Mouse (Mus musculus): ENCODE results near the gene Zfyve1. TPM values are rescaled to one million over a fixed set of nuclear protein-coding genes. Genes with fewer than 3 reads are reported as not detected.

Zfyve1 gene
- total RNA-seq, 2 experiments from 2014 or later = 45.9 to 48.2 TPM

- DNase-seq (ENCODE audit: low spot score in 2 of 2) = peak in 1 of 2 experiments; percentile 32
Measured at GRCm38 (mm10) chr12:83524329-83524728, 72.7 kb downstream of the Zfyve1 start.

GRCm38 (mm10) chr12:83523892-83524291 is 73.1 kb downstream of the Zfyve1 start:
- no peak for DNase-seq (ENCODE audit: low spot score in 2 of 2)

GRCm38 (mm10) chr12:83523056-83523455 is 74.0 kb downstream of the Zfyve1 start:
- no peak for DNase-seq (ENCODE audit: low spot score in 2 of 2)

- DNase-seq (ENCODE audit: low spot score in 2 of 2) = no peak
Measured at GRCm38 (mm10) chr12:83521083-83521482, 75.9 kb downstream of the Zfyve1 start.

GRCm38 (mm10) chr12:83520311-83520890 is 76.6 kb downstream of the Zfyve1 start, which contains the start of gene Dcaf4:
Gene Dcaf4, plus strand, starts transcription at chr12:83520466.
- peak; percentile 94 to 96 for DNase-seq (ENCODE audit: low spot score in 2 of 2)

GRCm38 (mm10) chr12:83517580-83517979 is 79.4 kb downstream of the Zfyve1 start:
- DNase-seq (ENCODE audit: low spot score in 2 of 2) = no peak

GRCm38 (mm10) chr12:83514216-83514615 is 82.8 kb downstream of the Zfyve1 start:
- no peak for DNase-seq (ENCODE audit: low spot score in 2 of 2)

GRCm38 (mm10) chr12:83513185-83513584 is 83.8 kb downstream of the Zfyve1 start:
- DNase-seq (ENCODE audit: low spot score in 2 of 2) = no peak

- peak in 1 of 2 experiments; percentile 32 for DNase-seq (ENCODE audit: low spot score in 2 of 2)
Measured at GRCm38 (mm10) chr12:83512783-83513182, 84.2 kb downstream of the Zfyve1 start.

- DNase-seq (ENCODE audit: low spot score in 2 of 2) = no peak
Measured at GRCm38 (mm10) chr12:83510586-83510985, 86.4 kb downstream of the Zfyve1 start.

GRCm38 (mm10) chr12:83506543-83506942 is 90.5 kb downstream of the Zfyve1 start:
- DNase-seq (ENCODE audit: low spot score in 2 of 2) = no peak

- peak in 1 of 2 experiments; percentile 87 for DNase-seq (ENCODE audit: low spot score in 2 of 2)
Measured at GRCm38 (mm10) chr12:83502190-83502589, 94.8 kb downstream of the Zfyve1 start.

- no peak for DNase-seq (ENCODE audit: low spot score in 2 of 2)
Measured at GRCm38 (mm10) chr12:83499256-83499655, 97.8 kb downstream of the Zfyve1 start.

- no peak for DNase-seq (ENCODE audit: low spot score in 2 of 2)
Measured at GRCm38 (mm10) chr12:83497959-83498358, 99.1 kb downstream of the Zfyve1 start.

GRCm38 (mm10) chr12:83496736-83497135 is 100.3 kb downstream of the Zfyve1 start:
- DNase-seq (ENCODE audit: low spot score in 2 of 2) = no peak

Other genes starting within 250 kb of the Zfyve1 start
- 10 to 100 TPM; 21.3 to 22.9 TPM for gene Dpf3, start 109.5 kb downstream of the Zfyve1 start, total RNA-seq (2021)
- 10 to 100 TPM; 26.3 to 28.4 TPM for gene Dcaf4, start 76.8 kb downstream of the Zfyve1 start, total RNA-seq (2021)
- 100 to 1,000 TPM in 1 of 2 experiments, 10 to 100 TPM in 1; 92.2 to 103 TPM for gene Rbm25, start 34.0 kb upstream of the Zfyve1 start, total RNA-seq (2021)
- gene Psen1, start 90.9 kb upstream of the Zfyve1 start, total RNA-seq (2021) = 10 to 100 TPM; 67.9 to 73.2 TPM
- 1 to 10 TPM; 2.4 to 3.7 TPM for gene Papln, start 166.4 kb upstream of the Zfyve1 start, total RNA-seq (2021)

All from layer of hippocampus, adult 18-20 months (tissue).